Mouse (Mus musculus) ovary, postnatal 14 days (tissue): ENCODE measurements at regions not wholly inside any gene's neighbourhood (a gene's known extent, or its start where the extent isn't known, plus 50 kb on each side); places are given as distances from the start of the nearest gene placed in this dataset.

Experiments used
- DNase-seq: peaks from one replicate; pipeline ENCODE4 v3.0.0; 2022; ENCODE audit warnings: low spot score

DNA sequence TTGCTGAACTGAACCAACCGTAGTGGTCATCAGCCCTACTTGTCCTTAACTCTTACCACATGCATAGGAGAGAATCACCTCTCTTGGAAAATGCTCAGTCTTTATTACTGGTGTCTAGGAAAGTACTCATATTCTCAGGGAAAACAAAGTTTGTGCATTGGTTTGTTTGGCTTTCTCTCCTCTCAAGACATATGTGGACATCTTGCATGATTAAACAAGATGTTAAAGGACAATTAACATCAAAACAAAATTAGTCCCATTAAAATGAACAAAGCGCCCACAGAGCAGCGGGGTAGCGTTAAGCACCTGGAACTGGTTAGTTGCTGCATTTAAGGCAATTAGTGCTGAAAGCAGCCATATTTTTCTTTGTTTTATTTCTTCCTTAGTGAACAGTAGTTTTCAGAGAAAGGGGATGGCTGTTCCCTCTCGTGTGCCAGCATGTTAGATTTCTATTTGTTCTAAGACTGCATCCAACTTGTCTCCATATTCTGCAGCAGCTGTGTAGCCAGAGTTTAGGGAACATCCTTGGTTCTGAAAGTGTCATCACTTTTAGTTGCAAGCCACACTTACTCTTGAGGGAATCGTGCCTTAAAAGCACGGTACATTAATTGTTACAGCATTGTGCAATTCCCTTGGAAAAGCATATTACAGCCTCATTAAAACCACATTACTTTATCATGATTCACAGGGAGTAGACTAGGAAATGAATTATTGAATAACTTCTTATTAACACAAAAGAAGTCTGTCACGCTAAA, 137.7 kb downstream of the Ube2u start:
- DNase-seq: no peak

DNA sequence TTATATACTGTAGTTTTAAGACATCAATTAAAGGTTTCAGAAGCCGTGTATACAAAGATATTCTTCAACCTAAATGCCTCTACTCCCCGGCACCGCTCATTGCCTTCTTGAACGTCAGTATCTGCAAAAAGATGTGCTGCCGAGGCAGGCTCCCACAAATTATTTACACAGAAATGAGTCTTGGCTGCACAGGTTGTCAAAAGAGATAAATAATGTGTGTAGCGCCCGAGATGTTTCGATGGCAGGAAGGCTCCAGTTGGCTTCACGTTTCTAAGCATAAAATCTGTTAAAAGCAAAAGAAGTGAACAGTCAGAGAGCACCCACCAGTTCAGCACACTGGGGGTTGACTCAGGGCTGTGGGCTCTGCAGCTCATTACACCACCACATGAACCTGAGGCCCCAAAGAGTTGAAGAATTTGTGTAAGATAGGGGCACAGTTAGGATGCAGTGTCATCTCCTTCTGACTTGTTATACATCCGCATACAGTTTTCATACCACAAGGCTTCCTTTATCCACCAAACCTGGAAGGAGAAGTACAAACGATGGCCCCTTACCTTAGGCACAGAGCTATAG, 138.4 kb downstream of the Ube2u start:
- DNase-seq: no peak

DNA sequence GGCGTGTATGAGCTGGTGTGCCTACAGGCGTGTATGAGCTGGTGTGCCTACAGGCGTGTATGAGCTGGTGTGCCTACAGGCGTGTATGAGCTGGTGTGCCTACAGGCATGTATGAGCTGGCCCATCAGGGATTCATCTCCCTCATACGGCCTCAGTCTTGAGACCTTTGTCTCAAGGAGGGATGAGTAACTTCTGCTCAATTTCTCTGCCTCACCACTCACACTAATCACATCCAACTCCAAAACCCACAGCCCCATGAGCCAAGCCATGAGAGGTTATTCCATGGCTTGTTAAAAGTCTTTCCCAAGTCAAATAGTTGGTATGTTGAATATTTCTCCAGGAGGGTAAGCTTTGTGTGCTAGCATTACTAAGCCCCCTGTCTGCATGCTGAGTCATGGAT, 146.0 kb downstream of the Ube2u start:
- DNase-seq: no peak

DNA sequence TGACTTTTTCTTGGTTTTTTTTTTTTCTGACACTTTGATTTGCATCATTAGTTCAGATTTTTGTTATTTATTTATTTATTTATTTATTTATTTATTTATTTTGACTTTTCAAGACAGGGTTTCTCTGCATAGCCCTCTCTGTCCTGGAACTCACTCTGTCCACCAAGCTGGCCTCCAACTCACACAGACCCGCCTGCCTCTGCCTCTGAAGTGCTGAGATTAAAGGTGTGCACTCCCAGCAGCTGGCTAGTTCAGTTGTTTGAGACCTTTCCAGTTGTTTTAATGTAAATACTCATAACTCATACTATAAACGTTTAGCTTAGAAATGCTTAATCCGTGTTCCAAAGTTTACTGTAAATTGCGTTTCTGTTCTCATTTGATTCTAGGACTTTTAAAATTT, 147.9 kb downstream of the Ube2u start:
- DNase-seq: no peak

DNA sequence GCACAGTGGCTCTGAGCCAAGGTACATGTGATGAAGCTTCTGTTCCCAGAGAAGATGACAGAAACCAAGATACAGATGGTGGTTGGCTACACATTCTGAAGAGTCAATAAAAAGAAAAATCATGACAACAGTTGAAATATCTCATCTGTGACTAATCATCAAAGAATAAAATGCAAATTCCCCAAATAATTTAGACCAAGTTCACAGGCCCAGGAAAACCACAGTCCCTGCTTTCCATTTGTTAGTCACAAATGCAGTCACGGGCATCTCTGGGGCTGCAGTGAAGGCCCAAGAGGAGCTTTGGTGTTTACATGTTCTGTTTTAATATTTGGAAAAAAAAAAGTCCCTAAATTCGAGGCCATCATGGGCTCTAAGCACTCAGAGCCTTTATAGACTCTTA, 142.1 kb upstream of the Cachd1 start:
- DNase-seq: no peak

DNA sequence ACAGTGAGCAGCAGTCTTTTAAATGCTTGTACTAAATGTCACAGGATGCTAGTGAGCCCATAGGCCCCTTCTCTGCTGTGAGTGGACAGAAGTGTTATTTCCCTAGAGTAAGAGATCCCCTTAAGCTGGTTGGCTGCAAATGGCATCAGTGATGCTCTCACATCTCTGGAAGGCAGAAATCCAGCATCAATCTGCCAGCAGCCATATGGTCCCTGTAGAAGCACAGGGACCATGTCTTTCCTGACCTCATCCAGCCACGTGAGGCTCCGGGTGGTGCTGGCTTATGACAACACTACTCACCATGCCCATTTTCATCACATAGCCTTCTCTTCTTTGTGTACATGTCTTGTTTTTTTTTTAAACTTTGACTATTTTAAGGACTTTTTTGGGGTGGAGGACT, 138.9 kb upstream of the Cachd1 start:
- DNase-seq: no peak

DNA sequence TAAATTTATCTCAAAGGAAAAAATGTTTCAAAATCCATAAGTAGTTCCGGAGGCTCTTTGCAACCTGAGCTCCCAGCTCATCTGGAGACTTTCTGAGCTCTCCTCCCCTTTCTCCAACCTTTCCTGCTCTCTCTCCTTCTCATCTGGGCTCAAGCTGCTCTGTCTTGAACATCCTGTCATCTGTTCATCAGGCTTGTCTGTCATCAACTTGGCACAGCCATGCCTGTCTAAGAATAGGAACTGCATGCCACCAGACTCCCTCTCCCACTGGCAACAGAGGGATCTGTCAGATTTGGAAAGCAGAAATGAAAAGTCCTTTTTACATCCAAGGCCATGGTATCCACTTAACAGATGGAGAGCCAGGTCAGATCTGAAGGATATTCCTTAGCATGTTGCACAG, 115.3 kb upstream of the Cachd1 start:
- no peak for DNase-seq

DNA sequence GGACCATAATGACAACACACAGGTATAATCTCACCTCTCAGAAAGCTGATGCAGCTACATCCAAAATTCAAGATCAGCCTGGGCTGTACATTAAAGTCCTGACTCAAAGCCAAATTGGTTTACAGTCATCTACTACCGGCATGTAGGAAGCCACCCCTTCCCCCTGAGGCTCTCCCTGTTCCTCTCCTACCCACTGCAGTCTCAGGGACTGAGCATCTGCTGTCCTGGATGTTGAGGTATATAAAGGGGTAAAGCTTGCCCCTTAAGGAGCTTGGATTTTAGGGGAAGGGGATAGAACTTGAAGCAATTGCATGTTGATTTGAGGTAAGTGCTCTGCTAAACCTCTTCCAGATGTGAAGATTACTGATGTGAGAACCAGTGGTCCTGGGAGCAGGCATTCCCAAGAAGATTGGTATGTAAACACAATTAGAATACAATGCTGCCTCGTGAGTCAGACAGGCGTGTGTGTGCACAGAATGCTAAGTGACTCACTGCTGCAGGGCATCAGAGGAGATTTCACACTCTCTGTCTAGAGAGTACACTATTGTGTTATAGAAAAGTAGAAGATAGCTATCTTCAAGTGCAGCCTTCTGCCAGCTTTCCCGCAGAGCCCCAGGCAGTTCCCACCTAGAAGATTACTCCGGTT, 111.7 kb upstream of the Cachd1 start:
- no peak for DNase-seq

DNA sequence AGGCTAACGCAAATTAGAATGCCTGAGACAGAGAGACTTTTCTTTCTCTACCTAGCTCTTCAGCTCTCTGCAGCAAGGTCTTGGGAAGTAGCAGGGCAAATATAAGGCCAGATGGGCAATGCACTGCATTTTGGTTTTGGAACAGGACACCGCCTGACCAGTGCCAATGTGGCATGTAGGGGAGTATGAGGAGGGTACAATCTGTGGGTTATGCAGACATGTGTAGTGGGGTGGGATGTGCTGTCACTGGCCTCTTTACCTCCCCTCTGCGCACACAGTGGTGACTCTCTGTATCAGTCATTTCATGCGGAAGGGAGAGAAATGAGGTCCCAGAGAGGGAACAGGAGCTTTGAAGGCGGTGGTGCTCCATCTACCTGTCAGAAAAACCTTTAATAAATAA, 105.9 kb upstream of the Cachd1 start:
- no peak for DNase-seq

DNA sequence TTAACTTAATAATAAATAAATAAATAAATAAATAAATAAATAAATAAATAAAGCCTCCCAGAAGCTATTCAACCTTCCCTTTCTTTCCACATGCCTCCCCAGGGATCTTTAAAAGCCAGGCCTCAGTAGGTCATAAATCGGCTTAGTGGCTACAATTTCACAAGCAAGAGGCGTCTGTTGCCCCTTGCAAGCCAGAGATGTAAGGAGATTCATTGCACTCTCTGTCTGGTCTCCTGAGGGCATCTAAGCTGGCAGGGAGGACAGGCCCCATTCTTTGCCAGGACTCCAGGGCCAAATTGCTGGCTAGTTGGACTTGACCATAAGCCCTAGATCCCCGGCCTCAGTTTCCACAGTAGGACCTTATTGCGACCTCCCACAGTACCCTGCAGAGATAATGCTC, 101.6 kb upstream of the Cachd1 start:
- DNase-seq: no peak

DNA sequence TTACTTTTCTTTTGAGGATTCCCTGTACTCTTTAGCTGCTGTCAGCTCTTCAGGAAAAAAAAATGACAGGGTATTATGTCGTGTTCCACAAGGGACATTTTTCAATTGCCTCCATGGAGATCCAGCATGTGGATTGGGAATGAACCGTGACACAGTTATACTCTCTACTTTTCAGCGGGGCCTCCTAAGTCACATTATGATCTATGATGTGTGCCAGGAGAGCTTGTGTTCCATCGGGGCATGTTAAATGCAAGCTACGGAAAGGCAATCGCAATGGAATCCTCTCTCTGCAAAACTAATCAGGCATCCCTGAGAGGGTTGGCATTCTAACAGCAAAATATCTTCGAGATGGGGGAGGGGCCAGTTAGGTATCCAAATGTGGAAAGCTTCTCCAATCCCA, 92.7 kb upstream of the Cachd1 start:
- DNase-seq: no peak

DNA sequence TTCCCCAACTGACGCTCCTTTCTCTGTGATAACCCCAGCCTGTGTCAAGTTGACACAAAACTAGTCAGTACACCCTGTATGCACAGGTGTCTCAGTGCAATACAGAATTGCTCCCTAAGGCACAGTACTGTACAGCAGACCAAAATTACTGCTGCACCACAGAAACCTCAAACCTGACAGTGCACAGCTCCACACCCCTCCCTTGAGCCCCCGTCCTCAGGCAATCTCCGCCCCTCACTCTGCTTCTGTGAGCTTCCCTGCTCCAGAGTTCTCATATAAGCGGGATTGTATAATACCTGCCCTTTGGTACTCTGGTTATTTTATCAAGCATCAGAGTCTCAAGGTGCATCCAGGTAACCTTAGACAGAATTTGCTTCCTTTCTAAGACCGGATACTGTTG, 76.5 kb upstream of the Cachd1 start:
- DNase-seq: no peak

DNA sequence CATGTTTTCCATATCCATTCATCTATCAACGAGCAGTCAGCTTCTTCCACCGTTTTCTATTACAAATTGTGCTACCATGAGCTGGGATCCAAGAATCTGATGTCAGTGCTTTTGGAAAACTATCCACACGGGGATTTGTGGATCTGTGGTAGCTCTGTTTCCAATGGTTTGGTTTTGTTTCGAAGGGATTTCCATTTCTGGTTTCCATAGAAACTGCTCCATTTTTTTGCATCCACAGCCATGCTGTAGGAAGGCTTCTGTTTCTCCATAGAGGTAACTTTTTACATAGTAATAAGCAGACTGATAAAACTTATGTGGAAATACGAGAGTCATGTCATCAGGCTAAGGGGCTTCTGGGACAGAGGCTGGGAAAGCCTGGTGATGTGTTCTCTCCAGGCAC, 76.1 kb upstream of the Cachd1 start:
- no peak for DNase-seq

DNA sequence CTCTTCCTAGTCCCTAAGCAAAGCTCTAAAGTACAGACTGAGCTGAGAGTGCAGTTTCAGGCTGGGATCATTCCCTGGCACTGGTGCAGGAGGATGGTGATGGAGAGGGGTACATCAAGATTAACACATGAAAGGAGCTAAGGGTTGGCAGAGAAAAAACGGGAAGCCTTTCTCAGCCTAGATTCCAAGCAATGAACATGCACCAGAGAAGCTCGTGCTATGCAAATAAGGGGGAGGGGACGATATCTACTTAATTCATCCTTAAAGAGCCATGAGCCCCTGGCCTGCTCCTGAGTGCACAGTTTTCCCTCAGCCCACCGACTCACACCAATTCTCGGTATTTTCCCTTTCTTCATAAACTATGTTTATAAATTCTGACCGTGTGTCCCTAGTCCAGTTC, 70.5 kb upstream of the Cachd1 start:
- DNase-seq: no peak

DNA sequence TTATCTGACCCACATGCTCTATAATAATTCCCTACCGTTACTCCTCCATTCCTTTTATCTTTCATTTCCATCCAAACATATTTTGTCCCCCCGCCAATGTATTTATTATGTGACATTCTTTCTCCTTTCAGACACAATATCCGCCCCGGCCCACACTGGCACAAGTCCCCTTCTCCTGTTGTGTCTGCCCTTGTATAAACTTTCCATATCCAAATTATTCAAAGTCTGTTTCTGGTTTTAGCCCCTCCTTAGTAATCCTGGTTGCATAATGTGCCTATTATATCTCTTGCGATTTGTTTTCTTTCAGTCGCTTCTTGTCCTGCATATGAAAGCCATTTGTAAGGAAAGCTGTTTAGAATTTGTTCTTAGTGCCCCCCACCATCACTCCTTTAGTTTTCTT, 69.3 kb upstream of the Cachd1 start:
- DNase-seq: no peak

DNA sequence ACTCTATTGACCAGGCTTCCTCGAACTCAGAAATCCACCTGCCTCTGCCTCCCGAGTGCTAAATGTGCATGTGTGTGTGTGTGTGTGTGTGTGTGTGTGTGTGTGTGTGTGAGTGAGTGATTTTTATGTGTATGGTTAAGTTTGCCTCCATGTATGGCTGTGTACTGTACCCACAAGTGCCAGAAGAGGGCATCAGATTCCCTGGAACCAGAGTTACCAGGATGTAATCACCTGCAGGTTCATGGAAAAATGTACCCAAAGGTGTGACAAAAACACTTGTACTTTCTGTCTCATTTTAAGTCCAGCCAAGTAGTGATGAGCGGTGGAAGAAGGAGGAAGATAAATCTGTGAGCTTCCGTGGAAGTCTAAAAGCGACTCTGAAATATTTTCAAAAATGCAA, 68.2 kb upstream of the Cachd1 start:
- no peak for DNase-seq

DNA sequence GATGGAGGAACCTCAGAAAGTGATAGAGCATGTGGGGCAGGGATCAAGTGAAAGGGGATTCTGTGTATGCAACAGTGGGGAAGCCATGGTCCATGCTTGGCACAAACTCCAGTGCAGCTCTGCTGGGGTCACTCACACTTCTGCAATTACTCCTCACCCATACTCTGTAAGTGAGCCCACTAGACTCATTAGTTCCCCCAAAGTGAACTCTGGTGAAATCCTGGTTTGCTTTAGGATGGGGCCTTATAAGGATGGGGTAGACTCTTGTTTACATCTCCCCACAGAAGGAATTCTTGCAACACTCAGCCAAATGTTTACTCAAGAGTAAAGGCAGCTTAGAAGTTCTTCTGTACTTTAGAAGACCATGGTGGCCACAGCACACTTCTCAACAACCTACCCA, 62.2 kb upstream of the Cachd1 start:
- no peak for DNase-seq

DNA sequence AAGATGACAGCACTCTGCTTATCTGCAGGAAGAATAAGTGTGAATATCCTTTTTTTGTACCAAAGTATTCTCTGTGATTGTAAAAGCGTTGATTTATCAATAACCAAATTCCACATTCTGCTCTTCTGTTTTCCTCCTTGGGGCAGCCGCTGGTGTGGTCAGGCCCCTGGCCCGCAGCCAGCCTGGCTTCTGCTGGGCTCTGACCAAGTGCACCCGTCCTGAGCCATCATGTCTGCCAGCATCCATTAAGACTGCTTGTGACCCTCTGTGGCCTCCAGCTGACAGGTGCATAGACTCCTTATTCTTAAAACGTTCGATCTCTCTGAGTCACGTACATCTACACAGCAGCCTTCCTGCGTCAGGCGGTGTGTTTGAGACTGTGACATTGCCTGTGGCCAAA, 58.9 kb upstream of the Cachd1 start:
- no peak for DNase-seq

DNA sequence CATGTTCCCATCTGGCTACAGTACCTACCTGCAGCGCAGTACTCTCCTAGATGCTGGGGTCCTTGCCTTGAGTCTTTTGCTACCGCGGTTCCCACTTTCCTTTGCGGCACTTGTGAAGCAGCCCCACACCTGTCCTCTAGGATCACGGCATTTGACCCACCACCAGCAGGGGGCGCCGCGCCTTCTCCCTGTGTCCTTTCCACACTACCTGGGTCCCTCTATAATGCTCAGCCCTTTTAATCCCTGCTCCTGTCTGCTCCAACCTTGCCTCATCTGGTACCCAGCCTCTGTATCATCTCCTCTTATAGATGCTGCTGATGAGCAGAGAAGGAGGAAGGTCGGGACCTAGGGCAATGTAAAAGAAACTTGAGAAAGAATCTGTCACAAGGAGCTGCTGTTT, 53.9 kb upstream of the Cachd1 start:
- DNase-seq: peak; percentile 51

DNA sequence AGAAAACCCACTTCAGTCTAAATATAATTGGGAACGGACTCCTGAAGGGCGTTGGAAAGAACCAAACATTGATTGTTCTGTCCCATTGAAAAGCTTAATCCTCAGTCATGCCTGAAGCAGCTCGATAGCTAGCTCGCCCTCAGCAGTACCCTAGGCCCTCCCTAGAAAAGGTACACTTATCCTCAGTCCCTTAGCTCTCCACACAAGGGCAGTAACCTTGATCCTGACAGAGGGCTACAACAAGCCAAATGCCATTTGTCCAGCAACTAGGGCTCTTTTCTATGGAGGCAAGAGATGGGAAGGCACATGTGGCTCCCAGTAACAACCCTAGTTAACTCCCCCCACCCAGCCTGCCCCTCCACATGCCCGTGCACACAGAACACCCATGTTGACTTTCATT, 53.4 kb upstream of the Cachd1 start:
- no peak for DNase-seq

DNA sequence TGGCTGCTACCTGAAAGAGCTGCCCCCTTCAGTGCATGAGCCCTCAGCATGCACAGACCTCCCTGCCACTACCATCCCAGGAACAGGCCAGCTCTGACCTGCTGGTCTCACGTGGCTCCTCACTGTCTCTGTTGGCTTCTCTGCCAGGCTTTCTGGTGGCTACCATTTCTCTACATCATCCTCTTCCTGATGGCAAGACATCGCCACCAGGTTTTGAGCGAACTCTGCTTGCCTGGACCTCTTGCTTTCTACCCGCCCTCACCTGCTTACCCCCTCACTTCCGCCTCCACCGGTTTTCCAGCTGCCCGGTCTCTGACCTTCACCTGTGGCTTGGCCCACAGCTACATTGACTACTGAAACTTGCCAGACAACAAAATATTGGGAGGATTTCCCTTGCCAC, 50.7 kb upstream of the Cachd1 start:
- no peak for DNase-seq

DNA sequence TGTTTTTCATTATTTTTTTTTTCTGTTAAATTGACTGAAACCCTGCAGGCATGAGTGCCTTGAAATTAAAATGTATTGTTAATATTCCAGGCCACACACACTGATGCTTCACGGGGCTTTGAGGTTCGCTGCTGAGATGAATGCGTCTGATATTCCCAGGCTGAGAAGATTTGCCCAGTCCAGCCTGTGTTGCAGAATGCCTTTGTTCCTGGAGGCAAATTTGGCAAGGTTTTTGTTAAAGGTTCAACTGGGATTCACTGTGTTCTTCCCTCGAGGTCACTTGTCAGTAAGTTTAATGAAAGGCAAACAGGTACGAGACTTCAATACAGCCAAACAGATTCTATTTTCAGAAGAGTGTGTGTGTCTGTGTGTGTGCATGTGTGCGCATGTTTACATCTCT, 50.0 kb upstream of the Cachd1 start:
- no peak for DNase-seq
